Mouse (Mus musculus) retina, postnatal 7 days (tissue): ENCODE results near the gene Ppp1r13b.

Source experiments
- DNase-seq: peaks from one replicate; pipeline ENCODE4 v3.0.0-alpha.2; 2012; ENCODE audit warnings: low read depth, low spot score

The Ppp1r13b gene

GRCm38 (mm10) chr12:111829447-111829846, 78.5 kb downstream of the Ppp1r13b start:
- no peak for DNase-seq

- DNase-seq, result no peak
These were observed 80.4 kb downstream of the Ppp1r13b start for GRCm38 (mm10) chr12:111827556-111827955.

GRCm38 (mm10) chr12:111821931-111822330, 86.0 kb downstream of the Ppp1r13b start:
- DNase-seq, result no peak

- DNase-seq, result no peak
These were observed 87.2 kb downstream of the Ppp1r13b start for GRCm38 (mm10) chr12:111820708-111821107.

- no peak for DNase-seq
These were observed 88.0 kb downstream of the Ppp1r13b start for GRCm38 (mm10) chr12:111819936-111820335.

- no peak for DNase-seq
These were observed 89.9 kb downstream of the Ppp1r13b start for GRCm38 (mm10) chr12:111817991-111818390.

GRCm38 (mm10) chr12:111816967-111817366, 90.9 kb downstream of the Ppp1r13b start:
- DNase-seq, result no peak

- no peak for DNase-seq
These were observed 91.4 kb downstream of the Ppp1r13b start for GRCm38 (mm10) chr12:111816528-111816927.

GRCm38 (mm10) chr12:111814769-111815762, 92.8 kb downstream of the Ppp1r13b start:
- DNase-seq, result no peak

GRCm38 (mm10) chr12:111813766-111814617, 93.9 kb downstream of the Ppp1r13b start, which contains the start of the genes Xrcc3 and Zfyve21:
Gene Xrcc3 (minus strand): TSS chr12:111813873.
Gene Zfyve21 (plus strand): TSS chr12:111814170.
- DNase-seq, result peak; percentile 98

GRCm38 (mm10) chr12:111813111-111813765, 94.7 kb downstream of the Ppp1r13b start:
- no peak for DNase-seq

GRCm38 (mm10) chr12:111812611-111813010, 95.3 kb downstream of the Ppp1r13b start:
- no peak for DNase-seq

GRCm38 (mm10) chr12:111812075-111812474, 95.8 kb downstream of the Ppp1r13b start:
- DNase-seq, result no peak

- peak; percentile 74 for DNase-seq
These were observed 98.1 kb downstream of the Ppp1r13b start for GRCm38 (mm10) chr12:111809762-111810161.

- DNase-seq, result no peak
These were observed 99.1 kb downstream of the Ppp1r13b start for GRCm38 (mm10) chr12:111808775-111809174.

- no peak for DNase-seq
These were observed 104.4 kb downstream of the Ppp1r13b start for GRCm38 (mm10) chr12:111803538-111803937.

- DNase-seq, result no peak
These were observed 107.3 kb downstream of the Ppp1r13b start for GRCm38 (mm10) chr12:111800459-111801183.

GRCm38 (mm10) chr12:111798493-111798892, 109.4 kb downstream of the Ppp1r13b start:
- DNase-seq, result no peak

- DNase-seq, result no peak
These were observed 110.7 kb downstream of the Ppp1r13b start for GRCm38 (mm10) chr12:111797251-111797650.

GRCm38 (mm10) chr12:111795180-111795895, 112.6 kb downstream of the Ppp1r13b start:
- DNase-seq, result no peak
